Mouse (Mus musculus): ENCODE data around the gene Clcn1. TPM values are rescaled to one million over a fixed set of nuclear protein-coding genes. Genes with fewer than 3 reads are reported as not detected.
A peak's percentile ranks its signal among the peaks of the same experiment; 100 is the strongest.

Clcn1 gene
- polyA plus RNA-seq, 1 experiment: 0.90 TPM

- no peak for TF ChIP-seq MYOG (IDR thresholded peaks at IDR 0.05; ENCODE audit: control insufficient read depth in 1 of 3, insufficient read depth in 1 of 3, insufficient read length in 2 of 3, low read depth in 2 of 3)
- no peak for TF ChIP-seq USF1 (IDR thresholded peaks at IDR 0.05; ENCODE audit: low read depth)
- no peak for TF ChIP-seq TCF3 (IDR thresholded peaks at IDR 0.05; ENCODE audit: insufficient read length, low read depth)
- TF ChIP-seq POLR2AphosphoS2 (IDR thresholded peaks at IDR 0.05; ENCODE audit: insufficient read length, low read depth): peak; percentile 40
- no peak for TF ChIP-seq E2F4 (IDR thresholded peaks at IDR 0.05; ENCODE audit: insufficient read depth)
- Histone ChIP-seq H3K27me3 (ENCODE audit: control insufficient read depth, insufficient read depth, insufficient read length) (no peaks in the 10 kb centered on the region), H3ac (ENCODE audit: control insufficient read depth, insufficient read length) (no peak overlapping the region), H3K36me3 (ENCODE audit: control insufficient read depth, insufficient read depth) (peaks cover 64% of the 10 kb centered on the region), H3K4me2 (ENCODE audit: low read depth) (no peak overlapping the region), H3K4me3 (no peak overlapping the region), H3K79me2 (ENCODE audit: control insufficient read depth, insufficient read depth) (peaks cover 35% of the 10 kb centered on the region)
Observed at GRCm38 (mm10) chr6:42357901-42358300, 71.4 kb downstream of the Clcn1 start.

- H3K4me3 ChIP-seq: no peak overlapping the region
- no peaks in the 10 kb centered on the region for H3K27me3 ChIP-seq (ENCODE audit: control insufficient read depth, insufficient read depth, insufficient read length)
- H3K79me2 ChIP-seq (ENCODE audit: control insufficient read depth, insufficient read depth): peaks cover 25% of the 10 kb centered on the region
- peaks cover 54% of the 10 kb centered on the region for H3K36me3 ChIP-seq (ENCODE audit: control insufficient read depth, insufficient read depth)
- no peak overlapping the region for H3ac ChIP-seq (ENCODE audit: control insufficient read depth, insufficient read length)
- no peak overlapping the region for H3K4me2 ChIP-seq (ENCODE audit: low read depth)
- TF ChIP-seq POLR2AphosphoS2 (IDR thresholded peaks at IDR 0.05; ENCODE audit: insufficient read length, low read depth) (peak; percentile 67), REST (IDR thresholded peaks at IDR 0.05; ENCODE audit: insufficient read depth, insufficient read length) (no peak), MYOD1 (IDR thresholded peaks at IDR 0.05; ENCODE audit: control insufficient read depth in 1 of 3, insufficient read length in 2 of 3, low read depth in 2 of 3) (no peak), TCF12 (IDR thresholded peaks at IDR 0.05; ENCODE audit: insufficient read depth, poor library complexity, severe bottlenecking) (no peak), E2F4 (IDR thresholded peaks at IDR 0.05; ENCODE audit: insufficient read depth) (no peak), CEBPB (IDR thresholded peaks at IDR 0.05; ENCODE audit: insufficient read depth, poor library complexity, severe bottlenecking) (no peak), TCF3 (IDR thresholded peaks at IDR 0.05; ENCODE audit: insufficient read length, low read depth) (no peak), MAX (IDR thresholded peaks at IDR 0.05; ENCODE audit: low read depth) (no peak), POLR2A (IDR thresholded peaks at IDR 0.05; ENCODE audit: insufficient read length, low read depth) (peak; percentile 41)
Observed at GRCm38 (mm10) chr6:42358901-42359300, 72.4 kb downstream of the Clcn1 start.

- peaks cover 19% of the 10 kb centered on the region for H3K79me2 ChIP-seq (ENCODE audit: control insufficient read depth, insufficient read depth)
- H3K27me3 ChIP-seq (ENCODE audit: control insufficient read depth, insufficient read depth, insufficient read length): no peaks in the 10 kb centered on the region
- H3K4me3 ChIP-seq: no peak overlapping the region
Observed at GRCm38 (mm10) chr6:42359364-42360147, 73.1 kb downstream of the Clcn1 start.

GRCm38 (mm10) chr6:42360231-42360840 lies 73.9 kb downstream of the Clcn1 start:
- Histone ChIP-seq H3K4me3 (no peak overlapping the region), H3K27me3 (ENCODE audit: control insufficient read depth, insufficient read depth, insufficient read length) (no peaks in the 10 kb centered on the region), H3ac (ENCODE audit: control insufficient read depth, insufficient read length) (no peak overlapping the region), H3K4me2 (ENCODE audit: low read depth) (no peak overlapping the region), H3K36me3 (ENCODE audit: control insufficient read depth, insufficient read depth) (peaks cover 46% of the 10 kb centered on the region), H3K79me2 (ENCODE audit: control insufficient read depth, insufficient read depth) (peaks cover 11% of the 10 kb centered on the region)
- TF ChIP-seq MYOD1 (IDR thresholded peaks at IDR 0.05; ENCODE audit: control insufficient read depth in 1 of 3, insufficient read length in 2 of 3, low read depth in 2 of 3) (no peak), MAX (IDR thresholded peaks at IDR 0.05; ENCODE audit: low read depth) (no peak), POLR2A (IDR thresholded peaks at IDR 0.05; ENCODE audit: insufficient read length, low read depth) (peak; percentile 54), CEBPB (IDR thresholded peaks at IDR 0.05; ENCODE audit: insufficient read depth, poor library complexity, severe bottlenecking) (no peak), SRF (IDR thresholded peaks at IDR 0.05; ENCODE audit: control insufficient read depth, insufficient read length, low read depth) (no peak), USF1 (IDR thresholded peaks at IDR 0.05; ENCODE audit: low read depth) (no peak), E2F4 (IDR thresholded peaks at IDR 0.05; ENCODE audit: insufficient read depth) (no peak), MYOG (IDR thresholded peaks at IDR 0.05; ENCODE audit: control insufficient read depth in 1 of 3, insufficient read depth in 1 of 3, insufficient read length in 2 of 3, low read depth in 2 of 3) (no peak), POLR2AphosphoS2 (IDR thresholded peaks at IDR 0.05; ENCODE audit: insufficient read length, low read depth) (peak; percentile 69), REST (IDR thresholded peaks at IDR 0.05; ENCODE audit: insufficient read depth, insufficient read length) (no peak)

More at GRCm38 (mm10) chr6:42359364-42360147, 73.1 kb downstream of the Clcn1 start:
- no peak overlapping the region for H3ac ChIP-seq (ENCODE audit: control insufficient read depth, insufficient read length)
- H3K4me2 ChIP-seq (ENCODE audit: low read depth): no peak overlapping the region
- peaks cover 54% of the 10 kb centered on the region for H3K36me3 ChIP-seq (ENCODE audit: control insufficient read depth, insufficient read depth)
- TF ChIP-seq MYOD1 (IDR thresholded peaks at IDR 0.05; ENCODE audit: control insufficient read depth in 1 of 3, insufficient read length in 2 of 3, low read depth in 2 of 3) (no peak), TCF12 (IDR thresholded peaks at IDR 0.05; ENCODE audit: insufficient read depth, poor library complexity, severe bottlenecking) (no peak), E2F4 (IDR thresholded peaks at IDR 0.05; ENCODE audit: insufficient read depth) (no peak), REST (IDR thresholded peaks at IDR 0.05; ENCODE audit: insufficient read depth, insufficient read length) (no peak), CEBPB (IDR thresholded peaks at IDR 0.05; ENCODE audit: insufficient read depth, poor library complexity, severe bottlenecking) (no peak), MYOG (IDR thresholded peaks at IDR 0.05; ENCODE audit: control insufficient read depth in 1 of 3, insufficient read depth in 1 of 3, insufficient read length in 2 of 3, low read depth in 2 of 3) (no peak), MAX (IDR thresholded peaks at IDR 0.05; ENCODE audit: low read depth) (no peak), POLR2AphosphoS2 (IDR thresholded peaks at IDR 0.05; ENCODE audit: insufficient read length, low read depth) (peak; percentile 96), POLR2A (IDR thresholded peaks at IDR 0.05; ENCODE audit: insufficient read length, low read depth) (peak; percentile 52), TCF3 (IDR thresholded peaks at IDR 0.05; ENCODE audit: insufficient read length, low read depth) (no peak), USF1 (IDR thresholded peaks at IDR 0.05; ENCODE audit: low read depth) (no peak), SRF (IDR thresholded peaks at IDR 0.05; ENCODE audit: control insufficient read depth, insufficient read length, low read depth) (no peak)
